Mouse (Mus musculus): ENCODE measurements around the gene Degs2.
"Not testable (repeated sequence)": the region's sequence is repeated elsewhere in the genome, so short reads cannot be mapped to it uniquely, and the experiment has no call there.

Gene Degs2

DNA sequence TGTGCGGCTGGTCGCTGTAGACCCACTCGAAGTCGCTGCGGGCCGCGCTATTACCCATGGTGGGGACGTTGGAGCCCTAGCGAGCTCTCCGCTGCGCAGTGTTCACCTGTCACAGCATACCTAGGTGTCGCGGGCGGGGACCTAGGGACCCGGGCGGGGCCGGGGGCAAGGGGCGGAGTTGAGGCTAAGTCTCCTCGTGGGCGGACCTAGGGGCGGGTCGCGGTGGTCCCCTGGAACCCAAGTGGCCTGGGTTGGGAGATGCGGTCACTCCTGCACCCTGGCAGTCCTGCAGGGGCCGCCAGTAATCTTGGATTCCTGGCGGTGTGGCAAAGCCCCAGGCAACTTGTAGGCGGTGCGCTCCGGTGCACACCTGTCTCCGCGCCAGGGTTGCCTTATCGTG lies at the start of gene Degs2:
TSS of gene Degs2 (minus strand) at position 131 of the 400 bp plus-strand sequence.
- no peak for DNase-seq (ENCODE audit: low read depth, low spot score)

DNA sequence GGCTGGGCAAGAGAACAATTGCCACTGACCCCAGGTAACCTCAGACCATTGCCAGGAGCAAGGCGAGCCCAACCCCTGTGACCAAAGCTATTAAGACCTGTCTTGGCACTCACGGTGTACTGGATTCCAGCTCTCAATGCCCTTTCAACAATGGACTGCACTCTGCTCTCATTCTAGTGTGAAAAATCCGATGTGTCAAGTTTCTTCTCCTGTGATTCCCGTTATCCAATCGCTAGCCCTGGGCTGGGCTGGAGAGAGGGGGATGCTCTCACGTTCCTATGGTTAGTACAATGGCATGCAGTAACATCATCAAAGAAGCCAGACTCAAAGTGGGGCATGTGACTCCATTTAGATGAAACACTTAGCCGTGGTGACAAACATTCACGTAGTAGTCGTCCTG lies 49.7 kb upstream of the Degs2 start:
- no peak for DNase-seq (ENCODE audit: low read depth, low spot score)

DNA sequence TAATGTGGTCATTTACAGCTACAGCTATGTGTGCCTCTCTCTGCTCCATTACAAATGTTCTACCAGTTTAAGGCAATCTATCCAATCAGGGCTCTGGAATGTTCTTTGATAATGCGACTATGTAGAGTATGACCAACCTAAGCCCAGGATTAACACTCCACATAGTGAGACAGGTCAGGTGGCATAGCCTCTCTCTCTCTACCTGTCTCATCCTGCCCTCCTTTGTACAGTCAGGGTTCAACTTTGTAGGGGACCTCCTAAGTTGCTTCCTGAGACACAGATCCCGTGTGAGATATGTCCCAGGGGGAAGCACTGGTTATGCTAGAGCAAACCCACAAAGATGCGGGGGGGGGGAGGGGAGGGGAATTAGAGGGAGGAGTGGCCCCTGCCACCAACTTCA lies 48.1 kb upstream of the Degs2 start:
- no peak for DNase-seq (ENCODE audit: low read depth, low spot score)

DNA sequence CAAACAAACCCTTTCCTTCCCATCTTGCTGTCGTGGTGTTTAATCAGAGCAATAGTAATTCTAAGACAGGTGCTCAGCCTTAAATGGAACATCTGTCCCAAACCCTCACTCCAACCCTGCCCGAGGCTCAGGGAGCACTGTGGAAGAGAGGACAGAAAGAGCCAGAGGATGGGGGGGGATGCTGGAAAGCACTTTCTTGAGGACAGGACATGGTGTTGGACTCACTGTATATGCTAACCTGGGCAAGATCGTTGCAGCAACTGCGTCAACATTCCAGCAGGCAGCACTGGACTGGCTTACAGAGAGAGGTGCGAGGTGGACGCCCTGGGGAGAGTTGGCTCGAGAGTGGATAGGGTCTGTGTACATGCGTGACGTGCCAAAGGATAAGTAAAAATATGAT lies 47.3 kb upstream of the Degs2 start:
- DNase-seq (ENCODE audit: low read depth, low spot score), result no peak

DNA sequence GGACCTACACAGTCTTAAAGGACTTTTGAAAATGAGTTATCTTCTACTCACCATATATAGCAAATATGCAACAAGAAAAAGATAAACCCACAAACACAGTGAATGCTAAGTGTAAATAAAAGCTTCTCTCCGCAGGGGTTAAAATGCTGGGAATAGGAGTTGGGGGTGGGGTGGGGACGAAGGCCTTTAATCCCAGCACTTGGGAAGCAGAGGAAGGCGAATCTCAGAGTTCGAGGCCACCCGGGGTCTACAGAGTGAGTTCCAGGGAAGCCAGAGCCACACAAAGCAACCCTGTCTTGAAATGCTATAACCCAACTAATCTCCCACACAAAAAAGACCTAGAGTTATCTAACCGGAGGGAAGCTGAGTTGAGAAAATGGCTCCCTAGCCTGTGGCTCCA lies 46.9 kb upstream of the Degs2 start:
- DNase-seq (ENCODE audit: low read depth, low spot score), result no peak

DNA sequence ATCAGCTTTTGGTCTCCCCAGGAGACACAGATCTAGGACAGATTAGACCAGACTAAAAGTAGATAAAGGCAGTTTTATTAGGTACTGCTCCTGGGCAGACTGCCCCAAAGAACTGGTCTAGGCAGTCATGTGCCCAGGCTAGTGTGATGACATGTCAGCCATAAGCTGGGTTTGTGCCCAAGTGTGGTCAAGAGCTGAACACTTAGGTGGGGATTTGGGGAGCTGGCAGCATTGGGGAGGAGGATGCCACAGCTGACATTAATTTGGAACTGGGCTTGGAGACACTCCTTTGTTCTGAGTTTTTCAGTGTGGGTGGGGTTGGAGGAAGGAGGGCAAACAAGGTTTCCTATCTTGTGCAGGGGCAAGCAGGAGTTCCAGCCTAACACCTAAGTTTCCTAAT lies 43.9 kb upstream of the Degs2 start:
- DNase-seq (ENCODE audit: low read depth, low spot score), result no peak

DNA sequence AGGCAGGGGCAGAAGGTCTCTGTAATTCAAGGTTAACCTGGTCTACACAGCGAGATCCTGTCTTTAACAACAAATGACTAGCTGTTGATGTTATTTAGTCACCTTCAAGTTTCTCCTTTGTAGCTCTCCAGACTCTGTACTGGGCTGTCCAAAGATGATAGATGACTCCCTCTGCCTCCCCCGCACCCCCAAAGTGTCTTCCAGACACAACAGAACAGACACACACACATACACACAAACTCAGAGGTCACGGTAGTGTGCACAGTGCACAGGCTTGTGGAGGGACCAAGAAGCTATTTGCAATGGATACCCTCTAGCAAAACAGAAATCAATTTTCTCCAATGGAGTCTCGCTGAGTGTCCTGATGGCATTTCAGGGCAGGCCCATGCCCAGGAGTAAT lies 40.1 kb upstream of the Degs2 start:
- no peak for DNase-seq (ENCODE audit: low read depth, low spot score)

DNA sequence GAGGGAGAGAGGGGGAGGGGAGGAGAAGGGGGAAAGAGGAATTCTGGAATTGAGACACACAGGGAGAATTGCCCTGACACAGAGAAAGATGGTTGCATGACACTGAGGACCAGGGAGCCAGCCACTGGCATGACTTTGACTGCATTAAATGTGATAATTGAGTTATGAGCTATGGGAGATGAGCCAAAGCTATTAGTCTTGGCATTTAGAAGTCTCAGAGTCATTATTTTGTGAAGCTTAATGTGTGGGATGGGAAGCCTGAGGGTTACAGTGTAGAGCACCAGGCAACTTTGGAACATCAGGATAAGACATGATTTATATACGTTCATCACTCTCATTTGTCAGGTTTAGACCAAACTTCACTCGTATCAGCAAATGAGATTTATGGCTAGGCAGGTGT lies 39.4 kb upstream of the Degs2 start:
- no peak for DNase-seq (ENCODE audit: low read depth, low spot score)

DNA sequence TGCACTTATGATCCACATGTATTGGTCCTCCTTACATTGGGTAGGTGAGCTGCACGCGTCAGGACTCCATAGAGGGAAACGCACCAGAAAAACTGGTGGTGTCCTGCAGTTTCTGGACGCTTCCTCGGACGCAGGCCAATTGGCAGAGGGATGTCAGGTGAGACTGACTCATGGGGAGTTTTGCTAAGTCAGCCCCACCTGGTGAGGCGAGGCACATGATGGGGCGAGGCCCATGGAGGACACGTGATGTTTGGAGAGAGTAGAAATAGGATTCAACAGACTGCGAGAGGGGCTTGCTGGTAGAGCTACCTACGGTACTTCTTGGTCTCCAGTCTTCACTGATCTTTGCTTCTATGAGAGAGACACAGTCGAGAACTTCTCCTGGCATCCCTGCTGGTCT lies 36.6 kb upstream of the Degs2 start:
- no peak for DNase-seq (ENCODE audit: low read depth, low spot score)

DNA sequence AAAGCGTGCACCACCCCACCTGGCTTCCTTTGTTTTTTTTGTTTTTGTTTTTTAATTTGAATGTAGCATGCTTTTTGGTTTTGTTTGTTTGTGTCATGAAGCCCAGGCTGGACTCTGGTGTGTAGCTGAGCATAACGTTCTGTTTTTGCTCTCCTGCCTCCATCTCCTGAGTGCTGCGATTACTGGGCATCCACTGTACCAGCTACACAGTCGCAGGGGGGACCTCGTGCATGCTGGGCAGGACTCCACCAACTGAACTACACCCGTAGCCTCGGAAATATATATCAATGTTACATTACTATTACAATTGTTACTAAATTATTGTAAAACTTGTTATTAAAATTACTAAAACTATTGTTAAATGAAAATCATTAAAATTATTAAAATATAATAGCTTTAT lies 35.7 kb upstream of the Degs2 start:
- DNase-seq (ENCODE audit: low read depth, low spot score), result no peak

DNA sequence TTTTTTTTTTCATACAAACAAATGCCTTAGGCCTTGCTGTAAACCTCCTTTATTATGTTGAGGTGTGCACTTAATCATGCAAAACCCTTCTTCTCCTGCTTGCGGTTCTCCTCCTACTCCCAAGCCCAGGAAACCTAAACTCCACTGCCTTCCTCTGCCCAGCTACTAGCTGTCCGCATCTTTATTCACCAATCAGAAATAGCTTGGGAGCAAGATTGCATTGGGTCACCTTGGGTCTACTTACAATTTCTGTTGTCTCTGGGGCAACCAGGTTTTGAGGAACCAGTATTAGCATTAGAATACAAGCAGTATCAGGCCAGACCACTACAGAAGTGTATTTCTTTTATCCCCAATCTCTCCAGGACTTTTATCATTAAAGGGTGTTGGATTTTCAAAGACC lies 32.3 kb upstream of the Degs2 start:
- no peak for DNase-seq (ENCODE audit: low read depth, low spot score)

DNA sequence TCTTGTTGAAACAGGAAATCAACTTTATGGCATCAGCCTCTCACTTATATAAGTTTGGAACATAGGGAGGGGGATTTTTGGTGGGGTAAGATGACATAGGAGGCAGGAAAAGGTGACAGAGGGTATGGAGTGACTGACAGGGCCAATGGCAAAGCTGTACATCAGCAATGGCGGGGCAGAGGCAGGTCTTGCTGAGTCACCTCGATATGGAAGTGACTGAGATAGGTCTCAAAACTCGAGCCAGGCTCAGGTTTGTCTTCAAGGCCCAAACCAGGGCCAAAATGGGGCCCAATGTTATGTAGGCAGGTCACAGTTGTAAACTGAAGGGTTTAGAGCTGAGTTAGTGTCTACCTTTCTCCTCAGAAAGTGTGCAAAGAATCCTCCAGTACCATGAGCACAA lies 21.7 kb upstream of the Degs2 start:
- no peak for DNase-seq (ENCODE audit: low read depth, low spot score)

DNA sequence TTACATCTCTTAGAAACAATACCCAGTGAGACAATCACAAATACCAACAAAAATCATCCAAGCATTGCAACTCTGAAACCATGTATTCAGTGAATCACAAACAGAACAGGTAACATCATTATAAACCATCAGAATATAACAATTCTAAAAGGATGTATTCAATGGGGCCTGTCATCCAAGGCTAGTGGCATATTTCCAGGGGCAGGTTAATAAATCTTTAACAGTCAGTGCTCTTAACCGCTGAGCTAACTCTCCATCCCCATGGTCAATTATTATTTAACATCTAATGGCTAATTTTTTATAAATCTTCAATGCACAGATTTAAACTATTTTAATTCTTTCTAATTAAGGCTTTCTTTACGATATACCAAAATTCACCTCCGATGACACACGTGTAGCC lies 20.3 kb upstream of the Degs2 start:
- no peak for DNase-seq (ENCODE audit: low read depth, low spot score)

DNA sequence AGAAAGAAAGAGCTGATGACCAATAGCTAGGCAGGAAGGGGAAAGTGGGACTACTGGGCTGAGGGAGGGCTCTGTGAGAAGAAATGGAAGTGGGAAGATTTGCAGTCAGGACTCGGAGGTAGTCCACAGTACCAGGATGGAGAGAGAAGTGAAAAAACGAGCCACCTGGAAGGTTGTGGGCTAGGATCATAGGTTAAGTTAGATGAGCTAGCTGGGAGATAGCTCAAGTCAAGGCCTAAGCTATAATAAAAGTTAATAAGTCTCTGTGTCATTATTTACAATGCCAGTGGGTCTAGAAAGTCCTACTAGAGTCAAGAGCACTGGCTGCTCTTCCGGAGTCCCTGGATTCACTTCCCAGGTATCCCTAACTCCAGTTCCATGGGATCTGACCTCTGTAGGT lies 16.4 kb upstream of the Degs2 start:
- DNase-seq (ENCODE audit: low read depth, low spot score), result no peak

DNA sequence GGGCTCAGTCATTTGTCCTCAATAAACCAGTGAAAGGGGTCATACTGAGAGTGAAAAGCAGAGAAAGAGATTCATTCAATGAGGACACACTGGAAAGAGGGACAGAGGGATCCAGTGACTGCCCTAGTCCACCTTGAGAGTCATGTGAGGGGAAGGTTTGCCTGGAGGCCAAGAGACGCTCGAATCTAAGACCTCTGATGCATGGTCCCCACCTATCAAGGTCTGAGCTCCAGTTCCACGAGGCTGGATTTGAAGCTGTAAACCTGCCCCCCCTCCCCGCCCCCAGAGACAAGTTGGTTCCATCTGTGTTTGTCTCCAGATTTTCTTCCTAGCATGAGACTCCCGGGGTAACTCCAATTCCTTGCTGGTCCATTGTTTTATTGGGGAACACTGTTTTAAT lies 13.7 kb upstream of the Degs2 start:
- no peak for DNase-seq (ENCODE audit: low read depth, low spot score)

DNA sequence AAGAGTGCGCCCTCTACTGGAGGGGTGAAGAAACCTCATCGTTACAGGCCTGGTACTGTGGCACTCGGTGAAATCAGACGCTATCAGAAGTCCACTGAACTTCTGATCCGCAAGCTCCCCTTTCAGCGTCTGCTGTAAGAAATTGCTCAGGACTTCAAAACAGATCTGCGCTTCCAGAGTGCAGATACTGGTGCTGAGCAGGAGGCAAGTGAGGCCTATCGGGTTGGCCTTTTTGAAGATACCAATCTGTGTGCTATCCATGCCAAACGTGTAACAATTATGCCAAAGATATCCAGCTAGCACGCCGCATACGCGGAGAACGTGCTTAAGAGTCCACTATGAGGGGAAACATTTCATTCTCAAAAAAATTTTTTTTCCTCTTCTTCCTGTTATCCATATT lies 11.9 kb upstream of the Degs2 start:
- not testable (repeated sequence) for DNase-seq (ENCODE audit: low read depth, low spot score)

DNA sequence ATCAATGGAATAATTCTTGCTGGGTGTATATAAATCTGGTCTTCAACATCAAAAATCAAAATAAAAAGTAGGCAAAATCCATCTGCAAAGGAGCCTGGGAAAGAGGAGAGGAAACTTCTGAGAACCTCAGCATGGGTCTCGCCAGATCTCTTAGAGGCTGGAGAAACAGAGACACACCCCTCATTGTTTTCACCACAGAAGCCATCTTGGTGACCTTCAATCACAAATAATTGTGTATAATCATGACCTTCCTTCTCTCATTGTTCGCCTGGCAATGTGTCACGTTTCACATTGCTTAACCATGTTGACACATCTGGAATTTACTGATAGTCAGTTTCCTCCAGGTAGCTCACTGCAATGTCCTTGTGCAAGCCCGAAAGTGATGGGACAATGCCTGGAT lies 10.4 kb upstream of the Degs2 start:
- DNase-seq (ENCODE audit: low read depth, low spot score), result no peak

DNA sequence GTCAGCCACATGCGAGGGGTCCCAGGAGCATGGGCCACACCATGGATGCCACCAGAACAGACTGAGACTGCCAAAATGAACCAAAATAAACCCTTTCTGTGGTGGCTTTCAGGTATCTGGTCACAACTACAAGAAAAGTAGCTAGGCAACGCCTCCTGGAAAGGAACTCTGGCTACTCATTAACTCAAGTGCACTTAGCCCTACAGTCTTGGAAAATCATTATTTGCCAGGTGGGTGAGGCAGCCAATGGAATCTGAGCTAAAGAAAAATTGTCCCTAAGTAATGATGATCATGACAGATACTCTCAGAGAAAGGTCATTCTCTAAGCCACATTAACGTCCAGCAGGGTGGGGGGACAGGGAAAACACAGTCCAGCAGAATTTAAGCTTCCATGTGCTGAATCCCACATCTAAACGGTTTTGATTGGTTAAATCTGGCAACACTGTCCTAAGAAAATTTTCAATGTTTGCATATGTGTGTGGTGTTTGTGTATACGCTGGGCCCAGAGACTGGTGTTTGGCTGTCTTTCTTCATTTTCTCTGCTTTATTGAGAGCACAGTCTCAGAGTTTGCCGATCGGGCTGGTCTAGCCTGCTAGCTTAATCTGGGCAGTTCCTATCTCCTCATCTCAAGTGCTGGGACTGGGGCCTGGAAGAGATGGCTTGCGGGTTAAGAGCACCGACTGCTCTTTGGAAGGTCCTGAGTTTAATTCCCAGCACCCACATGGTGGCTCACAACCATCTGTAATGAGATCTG lies 8.9 kb upstream of the Degs2 start:
- no peak for DNase-seq (ENCODE audit: low read depth, low spot score)

DNA sequence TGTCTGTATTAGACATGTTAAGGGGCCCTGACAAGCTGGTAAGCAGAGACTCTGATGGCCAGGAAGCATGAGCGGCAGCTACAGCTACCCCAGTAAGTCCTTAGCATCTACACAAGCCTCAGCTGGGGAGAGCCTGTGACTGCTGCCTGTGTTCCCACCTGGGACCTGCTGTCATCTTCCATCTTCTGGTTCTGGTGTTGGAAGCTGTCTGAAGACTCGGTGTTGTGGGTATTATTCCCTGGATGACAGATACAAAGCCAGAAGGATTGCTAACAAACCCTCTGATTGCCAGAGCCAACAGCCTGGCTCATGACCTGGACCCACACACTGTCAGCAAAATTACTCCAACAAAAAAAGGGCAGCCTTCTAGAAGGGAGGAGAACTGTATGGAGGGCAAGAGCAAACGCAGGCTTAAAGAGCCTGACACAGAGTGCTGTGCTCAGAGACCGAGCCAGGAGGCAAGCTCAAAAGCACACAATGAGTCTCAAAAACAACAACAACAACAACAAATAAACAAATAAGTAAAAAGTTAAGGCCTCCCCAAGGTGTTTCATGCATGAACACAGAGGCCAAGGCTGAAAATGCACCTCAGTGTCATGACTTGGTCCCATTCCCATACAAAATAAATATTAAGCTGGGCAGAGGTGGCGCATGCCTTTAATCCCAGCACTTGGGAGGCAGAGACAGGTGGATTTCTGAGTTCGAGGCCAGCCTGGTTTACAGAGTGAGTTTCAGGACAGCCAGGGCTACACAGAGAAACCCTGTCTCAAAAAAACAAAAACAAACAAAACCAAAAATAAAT lies 8.1 kb upstream of the Degs2 start:
- DNase-seq (ENCODE audit: low read depth, low spot score), result no peak

DNA sequence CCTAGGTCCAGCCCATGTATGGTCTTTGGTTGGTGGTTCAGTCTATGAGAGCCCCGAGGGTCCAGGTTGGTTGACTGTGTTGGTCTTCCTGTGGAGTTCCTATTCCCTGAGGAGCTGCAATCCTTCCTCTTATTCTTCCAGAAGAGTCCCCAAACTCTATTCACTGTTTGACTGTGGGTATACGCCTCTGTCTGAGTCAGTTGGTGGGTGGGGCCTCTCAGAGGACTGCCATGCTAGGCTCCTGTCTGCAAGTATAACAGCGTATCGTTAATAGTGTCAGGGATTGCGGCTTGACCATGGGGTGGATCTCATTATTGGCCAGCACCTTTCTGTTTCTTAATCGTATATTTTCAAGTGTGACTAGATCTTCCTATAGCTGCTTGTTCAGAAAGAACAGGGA lies 7.3 kb upstream of the Degs2 start:
- no peak for DNase-seq (ENCODE audit: low read depth, low spot score)

DNA sequence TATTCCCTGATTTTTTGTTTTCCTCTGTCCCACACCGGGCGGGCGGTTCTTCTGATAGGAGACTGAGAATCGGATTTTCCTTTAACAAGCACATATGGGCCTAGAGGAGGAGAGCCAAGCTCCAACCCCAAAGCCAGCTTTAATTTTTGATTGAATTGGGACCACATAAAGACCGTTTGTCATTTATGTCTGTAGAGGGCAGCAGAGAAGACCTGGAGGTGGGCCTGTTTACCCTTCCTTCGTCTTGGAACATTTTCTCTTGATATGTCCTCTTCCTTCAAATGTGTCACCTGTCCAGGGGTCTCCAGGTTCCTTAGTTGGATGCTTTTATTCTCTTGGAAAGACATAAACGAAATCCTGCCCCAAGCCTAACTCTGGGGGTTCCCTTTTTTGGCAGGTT lies 4.0 kb upstream of the Degs2 start:
- no peak for DNase-seq (ENCODE audit: low read depth, low spot score)

DNA sequence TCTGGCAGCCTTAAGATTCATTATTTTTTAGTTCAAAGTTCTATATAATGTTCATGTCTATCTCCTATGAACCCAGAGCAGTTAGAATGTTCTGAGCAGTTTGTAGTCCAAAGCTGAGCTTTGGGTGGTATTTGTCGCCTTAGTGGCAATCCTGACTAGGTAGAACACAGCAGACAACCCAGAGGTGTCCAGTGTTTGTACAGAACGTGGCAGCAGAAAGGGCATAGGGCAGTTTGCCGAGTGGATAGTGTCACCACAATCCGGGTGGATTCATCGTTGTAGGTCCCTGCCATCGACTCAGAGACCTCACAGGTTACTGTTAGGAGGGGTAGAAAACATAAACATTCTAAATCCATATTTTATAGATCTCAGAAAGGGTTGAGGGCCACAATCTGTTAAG lies 3.4 kb upstream of the Degs2 start:
- DNase-seq (ENCODE audit: low read depth, low spot score), result no peak

DNA sequence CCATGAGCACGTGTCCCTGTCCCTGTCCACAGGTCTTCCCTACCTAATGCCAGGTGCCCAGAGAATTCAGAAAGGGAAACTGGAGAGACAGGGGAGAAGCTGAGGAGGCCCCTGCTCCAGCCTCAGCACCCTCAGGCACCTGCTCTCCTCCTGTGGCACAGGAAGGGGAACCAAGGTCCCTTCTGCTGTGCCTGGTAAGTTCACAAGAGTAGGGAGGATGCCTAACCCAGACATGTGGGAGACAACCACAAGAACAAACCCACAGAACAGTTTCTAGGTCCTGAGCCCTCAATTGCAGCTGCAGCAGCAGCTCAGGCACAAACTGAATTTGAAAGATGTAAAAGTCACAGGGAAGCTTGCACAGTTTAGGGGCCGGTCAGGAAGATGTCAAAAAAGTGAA lies 894 bp downstream of the Degs2 start:
- no peak for DNase-seq (ENCODE audit: low read depth, low spot score)

All from forelimb bud, embryonic 11.5 days (tissue).